Mouse (Mus musculus) C2C12 (cell line): ENCODE data around the gene A930033H14Rik. TPM values are rescaled to one million over a fixed set of nuclear protein-coding genes. Genes with fewer than 3 reads are reported as not detected.

Source experiments
- H3K27me3 ChIP-seq: one replicate; pipeline ENCODE4 v1.6.1; 2011; ENCODE audit not compliant: control insufficient read depth, insufficient read depth, insufficient read length
- H3K36me3 ChIP-seq: one replicate; pipeline ENCODE4 v1.6.1; 2011; ENCODE audit not compliant: control insufficient read depth, insufficient read depth
- H3K4me3 ChIP-seq: one replicate; pipeline ENCODE4 v1.5.1; 2011; ENCODE audit warnings: mild to moderate bottlenecking, control low read depth; ENCODE audit not compliant: poor library complexity, insufficient read depth, severe bottlenecking
- H3K79me2 ChIP-seq: one replicate; pipeline ENCODE4 v1.6.1; 2011; ENCODE audit not compliant: control insufficient read depth, insufficient read depth
- H3K79me3 ChIP-seq: one replicate; pipeline ENCODE4 v1.6.1; 2011; ENCODE audit warnings: low read depth, control low read depth
- H3ac ChIP-seq: one replicate; pipeline ENCODE3; 2011; ENCODE audit warnings: low read depth; ENCODE audit not compliant: control insufficient read depth, insufficient read length
- CEBPB ChIP-seq: IDR thresholded peaks from one replicate; pipeline ENCODE4 v1.6.1; 2011; ENCODE audit warnings: low read depth, mild to moderate bottlenecking, control low read depth, moderate library complexity
- CTCF ChIP-seq: IDR thresholded peaks from one replicate; pipeline ENCODE4 v1.5.1; 2011; ENCODE audit not compliant: control insufficient read depth, insufficient read depth, insufficient read length
- FOSL1 ChIP-seq: IDR thresholded peaks from one replicate; pipeline ENCODE4 v1.8.0; 2011; ENCODE audit warnings: mild to moderate bottlenecking, low read length; ENCODE audit not compliant: poor library complexity, insufficient read depth, severe bottlenecking
- MAX ChIP-seq: IDR thresholded peaks from one replicate; pipeline ENCODE4 v1.6.1; 2011; ENCODE audit warnings: mild to moderate bottlenecking, control low read depth
- MYOD1 ChIP-seq: IDR thresholded peaks from one replicate; pipeline ENCODE4 v1.6.1; 2011; ENCODE audit warnings: low read depth; ENCODE audit not compliant: control insufficient read depth, insufficient read length
- MYOG ChIP-seq: IDR thresholded peaks from one replicate; pipeline ENCODE4 v1.6.1; 2011; ENCODE audit not compliant: control insufficient read depth, insufficient read length; ENCODE audit errors: extremely low read depth
- USF1 ChIP-seq: IDR thresholded peaks from one replicate; pipeline ENCODE4 v1.6.1; 2011; ENCODE audit warnings: low read depth, mild to moderate bottlenecking, control low read depth, moderate library complexity
- polyA plus RNA-seq: library from polyadenylated mRNA; unstranded; fragments of >200 nt; fragmentation: generic; extraction: Trizol; gene quantifications from one replicate; pipeline ENCODE4 v1.2.1, GENCODE M21; 2012; ENCODE audit warnings: missing spikeins

A930033H14Rik gene
- polyA plus RNA-seq, 1 experiment: 0.48 TPM

DNA sequence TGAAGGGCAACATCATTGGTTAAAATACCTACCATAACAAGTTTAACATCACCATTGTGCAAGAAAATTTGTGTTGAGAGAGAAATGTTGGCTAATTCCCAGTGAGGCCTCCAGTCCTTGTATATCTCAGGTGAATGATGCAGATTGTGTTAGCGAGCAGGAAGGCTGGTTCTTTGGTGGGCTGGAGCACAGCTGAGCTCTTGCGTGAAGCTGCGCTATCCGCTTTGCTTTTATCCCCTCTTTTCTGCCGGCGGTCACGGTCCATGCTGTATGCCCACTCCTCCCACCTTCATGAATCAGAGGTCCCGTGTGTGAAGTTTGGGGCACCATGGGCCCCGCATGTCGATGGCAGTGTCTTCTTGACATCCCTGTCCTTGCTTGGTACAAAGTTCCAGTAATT, 2.9 kb downstream of the A930033H14Rik start:
- TF ChIP-seq MAX (no peak), USF1 (no peak), FOSL1 (no peak), MYOG (no peak), MYOD1 (no peak), CEBPB (no peak), CTCF (no peak)
- no peak overlapping the region for H3ac ChIP-seq
- peaks cover 24% of the 10 kb centered on the region for H3K79me2 ChIP-seq
- H3K4me3 ChIP-seq: no peak overlapping the region
- H3K36me3 ChIP-seq: peaks cover 10% of the 10 kb centered on the region
- no peaks in the 10 kb centered on the region for H3K27me3 ChIP-seq
- H3K79me3 ChIP-seq: peaks cover 12% of the 10 kb centered on the region

DNA sequence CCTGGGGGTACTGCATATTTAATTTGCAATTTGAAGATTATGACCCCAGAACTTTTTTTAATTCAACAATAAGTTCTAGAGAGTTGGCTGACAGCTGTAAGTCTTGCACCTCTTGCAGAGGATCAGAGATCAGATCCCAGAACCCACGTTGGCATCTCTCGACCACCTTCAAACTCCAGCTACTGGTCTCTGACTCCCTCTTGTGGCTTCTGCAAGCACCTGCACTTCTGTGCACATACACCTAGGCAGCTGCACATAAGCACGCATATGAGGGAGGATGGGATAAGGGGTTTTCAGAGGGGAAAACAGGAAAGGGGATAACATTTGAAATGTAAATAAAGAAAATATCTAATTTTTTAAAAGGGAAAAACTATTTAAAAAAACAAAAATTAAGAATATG, 4.2 kb downstream of the A930033H14Rik start:
- TF ChIP-seq MYOD1: no peak
- TF ChIP-seq MAX: no peak
- TF ChIP-seq CEBPB: no peak
- TF ChIP-seq FOSL1: no peak
- no peak for TF ChIP-seq USF1
- no peak for TF ChIP-seq CTCF
- TF ChIP-seq MYOG: no peak
- Histone ChIP-seq H3K27me3 (no peaks in the 10 kb centered on the region), H3K36me3 (peaks cover 10% of the 10 kb centered on the region), H3ac (no peak overlapping the region), H3K79me3 (peaks cover 12% of the 10 kb centered on the region), H3K4me3 (no peak overlapping the region), H3K79me2 (peaks cover 17% of the 10 kb centered on the region)

DNA sequence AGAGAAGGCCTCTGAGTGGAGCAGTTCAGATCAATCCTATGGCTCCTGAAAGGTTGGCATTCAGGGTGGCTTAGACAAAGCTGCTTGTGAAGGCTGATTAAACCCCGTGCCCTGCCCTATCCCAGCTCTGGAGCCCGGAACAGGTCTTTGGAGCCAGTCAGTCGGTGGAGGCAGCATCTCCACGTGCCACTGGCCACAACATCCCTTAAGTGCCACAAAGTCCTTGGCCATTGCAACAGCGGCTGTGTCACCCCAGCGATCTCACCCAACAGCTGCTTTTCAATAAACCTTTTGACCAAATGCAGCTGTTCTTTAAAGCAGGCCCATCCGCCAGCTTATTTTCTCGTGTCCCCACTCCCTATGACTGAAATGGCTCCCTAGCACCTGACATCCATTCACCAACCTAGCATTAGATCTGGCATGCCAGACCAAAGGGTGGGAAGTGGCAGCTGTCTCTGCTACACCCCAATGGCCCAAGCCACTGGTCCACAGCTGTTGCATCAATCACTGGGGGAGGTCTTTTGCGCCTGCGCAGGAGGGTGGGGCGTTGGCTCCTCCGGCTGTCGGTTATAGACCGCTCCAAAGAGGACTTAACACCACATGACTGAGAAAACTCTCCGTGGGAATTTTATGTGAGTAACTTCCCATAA, 4.8 kb downstream of the A930033H14Rik start:
- Histone ChIP-seq H3K36me3 (peaks cover 10% of the 10 kb centered on the region), H3K79me2 (peaks cover 14% of the 10 kb centered on the region), H3K4me3 (no peak overlapping the region), H3ac (no peak overlapping the region), H3K79me3 (peaks cover 12% of the 10 kb centered on the region), H3K27me3 (no peaks in the 10 kb centered on the region)
- TF ChIP-seq USF1: peak; percentile 48
- TF ChIP-seq MYOD1: peak; percentile 96
- no peak for TF ChIP-seq CTCF
- TF ChIP-seq MAX: peak; percentile 73
- peak; percentile 49 for TF ChIP-seq CEBPB

DNA sequence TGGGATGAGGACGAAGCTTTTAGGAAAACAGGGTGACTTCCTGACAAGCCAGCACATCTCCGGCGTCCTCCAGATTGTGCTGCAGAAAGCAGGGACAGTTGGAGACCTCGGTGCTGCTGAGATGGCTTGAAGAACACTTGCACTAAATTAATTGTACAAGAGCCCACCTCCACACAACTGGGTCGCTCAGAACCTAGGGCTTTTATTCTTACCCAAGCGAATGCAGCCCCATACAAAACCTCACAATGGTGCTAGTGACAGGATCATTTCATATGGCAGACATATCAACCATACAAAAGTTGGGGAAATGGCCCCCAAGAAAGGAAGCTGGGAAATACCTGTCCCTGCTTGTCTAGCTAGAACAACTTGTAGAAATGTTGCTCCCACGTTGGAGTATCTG, 5.4 kb downstream of the A930033H14Rik start:
- H3K27me3 ChIP-seq: no peaks in the 10 kb centered on the region
- no peak overlapping the region for H3K4me3 ChIP-seq
- peaks cover 12% of the 10 kb centered on the region for H3K79me3 ChIP-seq
- TF ChIP-seq CTCF: no peak
- no peak for TF ChIP-seq MAX
- no peak for TF ChIP-seq MYOD1
- TF ChIP-seq CEBPB: no peak
- TF ChIP-seq USF1: no peak
- TF ChIP-seq FOSL1: no peak
- TF ChIP-seq MYOG: no peak
- no peak overlapping the region for H3ac ChIP-seq
- peaks cover 10% of the 10 kb centered on the region for H3K36me3 ChIP-seq
- peaks cover 14% of the 10 kb centered on the region for H3K79me2 ChIP-seq

DNA sequence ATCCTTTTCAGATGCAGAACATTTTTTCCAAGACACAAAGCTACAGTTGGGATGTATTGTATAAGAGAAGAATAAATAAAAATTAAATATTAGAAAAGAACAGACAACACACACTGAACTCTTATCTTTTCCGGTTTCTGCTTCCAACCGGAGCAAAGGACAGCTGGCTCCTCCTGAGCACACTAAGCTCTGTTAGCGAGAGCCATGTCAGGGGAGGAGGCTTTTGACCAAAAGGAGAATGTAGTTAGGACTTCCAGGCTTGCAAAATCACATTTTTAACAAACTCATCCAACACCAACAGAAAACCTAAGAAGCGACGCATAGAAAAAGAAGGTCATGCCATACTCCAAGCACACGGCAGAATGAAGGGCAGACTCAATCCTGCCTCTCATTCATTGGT, 6.8 kb downstream of the A930033H14Rik start:
- no peak for TF ChIP-seq MYOD1
- TF ChIP-seq MYOG: no peak
- no peak for TF ChIP-seq MAX
- TF ChIP-seq CEBPB: no peak
- no peak for TF ChIP-seq FOSL1
- TF ChIP-seq CTCF: no peak
- no peak for TF ChIP-seq USF1
- peaks cover 4% of the 10 kb centered on the region for H3K79me3 ChIP-seq
- peaks cover 10% of the 10 kb centered on the region for H3K36me3 ChIP-seq
- peaks cover 3% of the 10 kb centered on the region for H3K79me2 ChIP-seq
- H3K27me3 ChIP-seq: no peaks in the 10 kb centered on the region
- no peak overlapping the region for H3K4me3 ChIP-seq
- H3ac ChIP-seq: no peak overlapping the region
